Mouse (Mus musculus): ENCODE results near the gene Cc2d2b. TPM values are rescaled to one million over a fixed set of nuclear protein-coding genes. Genes with fewer than 3 reads are reported as not detected.

Cc2d2b gene
- polyA plus RNA-seq, 1 experiment, result not detected

DNA sequence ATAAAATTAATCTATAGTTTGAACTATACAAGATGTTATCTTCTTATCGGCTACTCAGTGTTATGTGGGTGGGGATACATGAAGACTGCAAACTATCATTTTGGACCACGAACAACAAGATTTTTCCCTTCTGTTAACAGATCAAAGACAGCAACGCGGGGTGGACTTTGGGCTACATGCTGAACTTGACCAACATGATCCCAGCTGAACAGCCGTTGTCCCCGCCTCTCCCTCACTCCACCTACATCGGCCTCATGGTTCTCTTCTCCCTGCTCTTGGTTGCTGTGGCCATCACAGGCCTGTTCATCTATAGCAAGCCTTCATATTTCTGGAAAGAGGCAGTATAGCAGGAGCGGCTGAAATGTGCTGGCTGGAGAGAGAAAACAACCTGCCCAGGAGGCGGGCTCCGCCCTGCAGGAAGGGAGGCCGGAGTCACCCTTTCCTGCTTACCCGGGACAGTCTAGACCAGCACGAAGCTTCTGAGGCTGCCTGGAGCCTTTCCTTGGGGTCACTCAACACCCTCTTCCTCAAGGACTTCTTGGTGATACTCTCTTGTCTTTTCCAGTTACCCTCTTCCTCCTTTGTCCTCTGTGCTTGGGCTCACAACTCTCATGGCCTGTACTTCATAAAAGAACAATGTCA is 9.7 kb upstream of the Cc2d2b start:
- 41% methylated on average over 13 of the region's 13 CpGs for WGBS
- DNase-seq (ENCODE audit: low read depth, low spot score), result no peak

DNA sequence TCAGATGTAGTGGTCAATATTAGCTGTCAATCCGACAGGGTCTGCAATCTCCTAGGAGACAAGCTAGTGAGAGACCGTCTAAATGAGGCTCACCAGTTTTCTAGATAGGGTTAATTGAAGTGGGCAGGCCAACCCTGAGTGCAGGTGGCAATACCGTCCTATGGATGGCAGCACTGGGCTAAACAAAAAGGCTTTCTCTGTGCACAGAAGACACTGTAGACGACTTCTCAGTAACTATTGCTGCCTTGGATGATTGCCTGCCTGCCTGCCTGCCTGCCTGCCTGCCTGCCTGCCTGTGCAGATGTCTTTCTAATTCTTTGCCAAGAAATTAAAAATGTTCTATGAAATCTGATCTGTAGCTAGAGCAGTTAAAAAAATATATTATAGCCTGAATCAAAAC is 1.9 kb upstream of the Cc2d2b start:
- DNase-seq (ENCODE audit: low read depth, low spot score), result no peak
- 58% methylated on average over 4 of the region's 4 CpGs for WGBS

DNA sequence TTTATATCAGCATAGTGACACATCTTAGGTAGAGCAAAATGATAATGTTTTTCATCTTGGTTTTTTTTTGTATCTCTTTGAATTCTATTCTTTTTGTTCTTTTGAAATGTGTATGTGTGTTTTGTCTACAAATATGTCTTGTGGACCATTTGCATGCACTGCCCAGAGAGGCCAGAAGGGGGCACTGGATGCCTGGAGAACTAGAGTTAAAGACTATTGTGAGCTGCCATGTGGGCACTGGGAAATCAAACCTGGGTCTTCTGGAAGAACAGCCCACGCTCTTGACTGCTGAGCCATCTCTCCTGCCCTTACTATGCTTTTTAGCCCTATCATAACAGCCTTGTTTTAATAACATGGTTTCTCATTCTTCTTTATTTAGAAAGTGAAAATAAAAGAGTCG is 5.8 kb downstream of the Cc2d2b start:
- WGBS, result 75% methylated on average over 2 of the region's 2 CpGs
- no peak for DNase-seq (ENCODE audit: low read depth, low spot score)

DNA sequence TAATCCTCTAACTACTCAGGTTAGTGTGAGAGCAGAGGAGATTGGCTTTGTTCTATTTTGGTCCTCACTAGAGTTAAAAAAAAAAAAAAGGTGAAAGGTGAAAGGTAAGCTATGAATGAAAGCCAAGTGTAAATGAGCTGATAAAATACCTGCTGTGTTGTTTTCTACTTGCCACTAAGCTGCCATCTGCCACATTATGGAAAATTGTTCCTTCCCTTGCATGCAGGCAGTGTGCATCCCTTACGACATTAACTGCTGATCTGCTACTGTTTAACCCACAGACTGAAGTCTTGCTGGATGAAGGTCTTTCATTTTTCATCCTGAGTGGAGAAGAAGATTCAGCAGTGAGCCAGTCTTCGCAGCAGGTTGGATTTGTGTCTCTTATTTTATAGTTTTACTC is 11.5 kb downstream of the Cc2d2b start:
- DNase-seq (ENCODE audit: low read depth, low spot score), result no peak
- 72% methylated on average over 2 of the region's 2 CpGs for WGBS

DNA sequence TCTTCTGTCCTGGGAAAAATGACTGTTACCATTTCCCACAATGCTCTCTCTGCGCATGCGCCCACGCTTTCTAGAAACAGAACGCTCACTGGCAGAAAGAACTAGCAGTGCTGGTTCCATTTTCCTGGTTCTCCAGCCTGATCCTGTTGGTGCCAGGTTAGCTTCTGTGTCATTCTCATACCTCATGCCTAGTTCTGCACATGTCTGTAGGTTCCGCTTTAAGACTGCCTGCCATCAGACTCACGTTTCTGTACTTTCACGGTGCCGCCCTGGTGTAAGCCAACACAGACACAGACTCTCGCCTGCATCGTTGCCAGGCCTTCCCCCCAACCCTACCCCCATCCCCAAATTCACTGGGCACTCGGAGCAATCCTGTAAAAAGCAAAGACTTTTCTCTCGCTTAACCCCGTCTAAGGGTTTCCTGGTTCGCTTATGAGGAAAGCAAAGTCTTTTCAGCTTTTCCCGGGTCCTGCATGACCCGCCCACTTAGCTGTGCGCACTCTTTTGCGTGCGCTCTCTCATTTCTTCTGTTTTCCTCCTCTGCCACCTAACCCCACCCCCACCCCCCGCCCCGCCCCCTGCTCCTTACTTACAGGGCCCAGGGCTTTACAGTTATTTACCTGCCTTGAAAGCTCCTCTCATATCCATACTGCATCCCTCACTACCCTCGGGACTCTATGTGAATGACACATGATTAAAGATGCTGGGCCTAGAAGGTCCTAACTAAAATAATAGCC is 13.6 kb downstream of the Cc2d2b start:
- WGBS, result 19% methylated on average over 22 of the region's 22 CpGs
- DNase-seq (ENCODE audit: low read depth, low spot score), result no peak

DNA sequence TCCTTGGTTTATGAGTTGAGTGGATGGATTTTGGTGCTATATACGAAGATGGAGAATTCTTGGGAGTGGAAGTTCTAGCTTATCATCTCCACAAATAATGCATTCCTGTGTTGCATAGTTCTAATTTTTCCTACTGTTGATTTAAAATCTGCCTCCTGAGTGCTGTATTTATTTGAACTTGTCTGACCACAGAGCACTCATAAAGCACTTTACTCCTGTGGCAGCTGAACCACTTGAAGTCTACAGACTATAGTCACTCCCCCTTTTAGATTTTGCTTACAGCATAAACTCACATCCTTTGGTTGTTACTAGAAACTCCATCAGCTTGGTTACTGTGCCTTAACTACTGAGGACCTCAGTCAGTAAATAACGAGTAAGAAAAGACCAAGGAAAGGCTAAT is 18.6 kb downstream of the Cc2d2b start:
- DNase-seq (ENCODE audit: low read depth, low spot score), result no peak
- WGBS, result 61% methylated on average over 2 of the region's 2 CpGs

GRCm38 (mm10) chr19:40769341-40769770 is 20.8 kb downstream of the Cc2d2b start:
- WGBS, result 23% methylated on average over 7 of the region's 7 CpGs
- no peak for DNase-seq (ENCODE audit: low read depth, low spot score)

DNA sequence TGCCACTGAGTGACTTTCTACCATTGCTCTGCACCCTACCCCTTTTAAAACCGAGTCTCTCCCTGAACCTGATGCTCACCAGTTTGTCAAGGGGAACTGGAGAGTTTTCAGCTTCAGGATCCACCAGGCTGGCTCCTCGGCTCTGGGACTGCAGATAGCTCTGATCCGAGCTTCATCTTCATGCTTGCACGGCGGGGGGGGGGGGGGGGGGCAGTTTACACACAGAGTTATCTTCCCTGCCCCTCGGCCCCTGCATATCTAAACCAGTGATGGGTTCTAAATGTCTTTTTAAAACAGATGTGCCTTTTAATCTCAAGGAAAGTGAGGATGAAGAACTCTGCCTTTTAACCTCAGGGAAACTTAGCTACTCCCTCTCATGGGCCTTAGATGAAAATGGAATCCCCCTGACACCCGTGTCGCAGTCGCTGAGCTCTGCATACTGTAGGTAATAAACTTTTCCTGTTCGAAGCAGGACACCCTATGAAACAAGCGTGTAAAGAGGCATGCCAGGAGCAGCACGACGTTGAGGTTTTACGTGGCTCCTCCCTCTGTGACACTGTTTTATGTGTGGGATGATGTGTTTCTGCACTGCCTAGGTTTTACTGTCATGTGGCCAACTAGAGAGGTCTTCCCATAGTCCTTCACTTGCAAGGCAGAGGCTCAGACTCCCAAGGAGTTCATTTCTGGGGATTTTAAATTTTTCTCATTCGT is 39.6 kb downstream of the Cc2d2b start:
- WGBS, result 60% methylated on average over 15 of the region's 15 CpGs
- DNase-seq (ENCODE audit: low read depth, low spot score), result no peak

GRCm38 (mm10) chr19:40788715-40789084 is 40.1 kb downstream of the Cc2d2b start:
- no peak for DNase-seq (ENCODE audit: low read depth, low spot score)
- WGBS, result 40% methylated on average over 2 of the region's 2 CpGs

DNA sequence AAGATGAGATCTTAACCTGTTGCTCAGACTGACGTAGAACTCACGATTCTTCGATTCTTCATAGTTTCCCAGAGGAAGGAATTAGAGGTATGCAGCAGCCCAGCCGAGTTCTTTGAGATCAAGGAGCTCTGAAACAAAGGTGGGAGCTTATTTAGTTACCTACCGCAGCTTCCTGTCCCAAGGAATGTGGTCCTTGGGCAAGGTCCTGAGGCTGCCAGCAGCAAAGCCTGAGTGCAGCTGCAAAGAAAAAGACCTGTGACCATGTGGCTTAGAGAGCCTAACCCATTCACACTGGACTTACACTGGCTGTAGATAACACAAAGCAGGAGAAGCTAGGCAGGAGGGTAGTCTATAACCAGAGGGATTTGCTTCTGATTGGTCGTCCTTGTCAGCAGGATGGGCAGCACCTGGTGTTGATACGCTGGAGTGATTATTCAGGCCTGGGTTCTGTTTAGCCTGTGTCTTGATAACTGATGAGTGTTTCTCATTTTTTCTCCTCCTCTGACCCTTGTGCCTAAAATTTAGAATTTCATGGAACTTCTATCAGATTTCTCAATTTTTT is 56.7 kb downstream of the Cc2d2b start:
- WGBS, result 29% methylated on average over 7 of the region's 7 CpGs
- DNase-seq (ENCODE audit: low read depth, low spot score), result no peak

DNA sequence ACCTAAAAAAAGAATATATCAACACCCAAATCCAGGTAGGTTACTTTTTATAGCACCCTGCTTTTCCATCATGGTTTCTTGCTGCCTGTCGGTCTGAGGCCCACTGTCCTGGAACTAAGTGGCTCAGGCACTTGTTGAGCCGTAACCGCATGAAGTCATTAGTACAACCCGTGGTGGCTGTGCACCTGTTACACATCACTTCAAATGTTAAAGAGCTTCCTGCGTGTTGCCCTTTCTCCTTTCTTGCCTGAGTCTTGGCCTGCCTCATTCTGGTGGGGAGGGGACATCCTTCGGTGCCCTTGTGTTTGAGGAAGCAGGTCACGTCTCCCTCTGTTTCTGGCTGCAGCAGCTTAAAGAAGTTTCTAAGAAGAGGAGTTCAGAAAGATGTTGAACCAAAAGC is 61.3 kb downstream of the Cc2d2b start:
- no peak for DNase-seq (ENCODE audit: low read depth, low spot score)
- 70% methylated on average over 7 of the region's 7 CpGs for WGBS

- no peak for DNase-seq (ENCODE audit: low read depth, low spot score)
- 64% methylated on average over 4 of the region's 4 CpGs for WGBS
Observed at GRCm38 (mm10) chr19:40811840-40812239, 63.3 kb downstream of the Cc2d2b start.

DNA sequence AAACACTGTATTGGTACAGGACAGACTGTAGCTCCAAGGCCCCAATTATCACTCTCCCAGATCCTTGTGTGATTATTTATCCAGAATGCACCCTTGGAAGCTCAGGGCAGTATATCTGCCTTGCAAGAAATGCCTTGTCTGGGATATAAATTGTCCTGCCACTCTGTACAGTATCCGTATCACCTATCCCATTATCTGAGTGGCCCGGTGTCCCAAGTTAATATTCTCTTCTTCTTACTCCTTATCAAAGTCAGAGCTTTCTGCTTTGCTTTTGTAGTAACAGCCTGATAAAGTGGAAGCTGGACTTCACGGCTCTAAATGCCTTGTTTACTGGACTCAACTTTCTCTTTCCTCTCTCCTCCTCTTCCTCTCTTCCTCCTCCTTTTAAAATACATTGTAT is 64.2 kb downstream of the Cc2d2b start:
- WGBS, result 81% methylated on average over 3 of the region's 3 CpGs
- DNase-seq (ENCODE audit: low read depth, low spot score), result no peak

DNA sequence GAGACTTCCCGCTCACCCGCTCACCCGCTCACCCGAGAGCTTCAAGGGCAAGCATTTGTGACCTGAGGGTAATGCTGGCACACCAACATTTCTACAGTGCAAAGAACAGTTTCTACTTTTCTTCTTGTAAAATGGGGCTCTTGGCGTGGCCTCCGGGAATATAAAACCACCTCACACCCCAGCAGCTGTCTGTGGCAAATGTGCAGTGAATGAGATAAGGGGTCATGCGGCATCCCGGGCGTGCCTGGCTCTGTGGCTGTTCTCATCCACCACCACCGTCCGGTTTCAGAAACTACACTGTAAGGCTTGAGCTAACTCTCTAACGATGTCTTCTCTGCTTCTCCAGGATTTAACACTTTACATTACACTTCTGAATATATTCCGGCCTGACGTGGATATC is 64.8 kb downstream of the Cc2d2b start:
- WGBS, result 66% methylated on average over 14 of the region's 14 CpGs
- no peak for DNase-seq (ENCODE audit: low read depth, low spot score)

DNA sequence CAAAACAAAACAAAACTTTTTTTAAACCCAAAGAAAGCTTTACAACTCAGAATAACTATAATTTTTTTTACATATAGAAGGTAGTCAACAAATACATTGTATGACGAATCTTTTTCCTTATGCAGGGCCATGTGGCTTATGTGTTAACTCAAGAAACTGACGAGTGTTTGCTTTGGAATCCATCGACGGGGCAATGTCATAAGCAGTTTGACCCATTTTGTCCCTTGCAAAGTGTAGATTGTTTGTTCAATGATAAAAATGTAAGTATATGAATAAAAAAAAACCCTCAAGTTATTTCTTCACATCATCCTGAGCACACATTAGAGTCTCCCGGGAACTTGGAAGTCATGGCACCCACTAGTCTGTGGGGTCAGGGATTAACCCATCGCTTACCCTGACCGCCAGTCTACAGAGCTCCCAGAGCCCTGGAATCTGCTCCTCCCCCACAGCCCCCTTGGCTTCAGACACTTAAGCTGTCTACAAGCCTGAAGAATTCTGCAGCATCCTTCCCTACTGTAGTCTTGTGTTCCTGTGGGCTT is 67.2 kb downstream of the Cc2d2b start:
- WGBS, result 67% methylated on average over 7 of the region's 7 CpGs
- no peak for DNase-seq (ENCODE audit: low read depth, low spot score)

GRCm38 (mm10) chr19:40817901-40818532 is 69.5 kb downstream of the Cc2d2b start:
- WGBS, result 83% methylated on average over 6 of the region's 6 CpGs
- no peak for DNase-seq (ENCODE audit: low read depth, low spot score)

GRCm38 (mm10) chr19:40818764-40819163 is 70.2 kb downstream of the Cc2d2b start:
- DNase-seq (ENCODE audit: low read depth, low spot score), result no peak

DNA sequence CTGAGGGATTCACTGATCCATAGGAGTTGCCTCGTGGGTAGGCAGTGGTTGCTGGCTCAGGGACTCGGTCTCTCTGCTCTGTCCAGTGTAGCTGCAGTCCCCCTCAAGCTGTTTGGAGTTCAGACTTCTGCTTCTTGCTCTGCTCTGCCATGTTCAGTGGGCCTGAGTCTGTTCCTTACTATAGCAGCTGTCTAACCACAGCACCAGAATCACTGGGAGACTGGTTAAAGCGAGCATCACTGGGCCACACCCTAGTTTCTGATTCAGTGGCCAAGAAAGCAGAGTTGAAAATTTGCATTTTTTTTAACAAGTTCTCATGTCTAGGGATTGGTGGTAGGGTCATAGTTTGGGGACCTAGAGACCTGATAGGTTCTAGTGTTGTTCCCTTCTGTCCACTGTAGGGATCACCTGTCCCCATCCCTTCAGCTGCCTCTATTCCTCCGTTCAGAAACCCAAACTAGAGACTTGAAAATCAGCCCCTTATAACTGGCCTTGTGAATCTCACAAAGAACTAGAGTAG is 72.8 kb downstream of the Cc2d2b start:
- no peak for DNase-seq (ENCODE audit: low read depth, low spot score)
- WGBS, result 68% methylated on average over 4 of the region's 4 CpGs

More at GRCm38 (mm10) chr19:40818764-40819163, 70.2 kb downstream of the Cc2d2b start:
- WGBS, result 32% methylated on average over 7 of the region's 7 CpGs

- 45% methylated on average over 5 of the region's 5 CpGs for WGBS
- DNase-seq (ENCODE audit: low read depth, low spot score), result no peak
Observed at GRCm38 (mm10) chr19:40825636-40826035, 77.1 kb downstream of the Cc2d2b start.

GRCm38 (mm10) chr19:40826735-40827134 is 78.2 kb downstream of the Cc2d2b start:
- no peak for DNase-seq (ENCODE audit: low read depth, low spot score)
- WGBS, result 30% methylated on average over 7 of the region's 7 CpGs
